Mouse (Mus musculus) neural tube, embryonic 14.5 days (tissue): Measurements from ENCODE around the gene Ttc39b. TPM values are rescaled to one million over a fixed set of nuclear protein-coding genes. Genes with fewer than 3 reads are reported as not detected.
"Not testable (repeated sequence)": the region's sequence is repeated elsewhere in the genome, so short reads cannot be mapped to it uniquely, and the experiment has no call there.

Source experiments
- ATAC-seq: fragments of 200-750 bp; cut with Nextera tagmentation; 2 replicates; pipeline ENCODE4 v1.8.0; 2017; ENCODE audit warnings: low read depth, mild to moderate bottlenecking, moderate TSS enrichment, moderate library complexity
- H3K27ac ChIP-seq: fragments of 300-500 bp; sonication (generic); 2 replicates; pipeline ENCODE4 v1.5.1; 2014; ENCODE audit warnings: low read depth, mild to moderate bottlenecking, control low read depth, low read length, moderate library complexity, mixed read lengths
- H3K27me3 ChIP-seq: fragments of 300-500 bp; sonication (generic); 2 replicates; pipeline ENCODE4 v1.6.1; 2014; ENCODE audit warnings: low read length; ENCODE audit not compliant: control insufficient read depth, insufficient read depth
- H3K36me3 ChIP-seq: fragments of 300-500 bp; sonication (generic); 2 replicates; pipeline ENCODE4 v1.6.1; 2014; ENCODE audit warnings: low read length, mixed read lengths; ENCODE audit not compliant: control insufficient read depth, insufficient read depth
- H3K4me1 ChIP-seq: fragments of 300-500 bp; sonication (generic); 2 replicates; pipeline ENCODE4 v1.6.1; 2014; ENCODE audit warnings: low read length; ENCODE audit not compliant: control insufficient read depth, insufficient read depth
- H3K4me2 ChIP-seq: fragments of 300-500 bp; sonication (generic); 2 replicates; pipeline ENCODE4 v1.6.1; 2014; ENCODE audit warnings: mild to moderate bottlenecking, low read depth, low read length, control low read depth
- H3K4me3 ChIP-seq: fragments of 300-500 bp; sonication (generic); 2 replicates; pipeline ENCODE4 v1.5.1; 2014; ENCODE audit warnings: low read depth, low read length, control low read depth, mixed read lengths
- H3K9ac ChIP-seq: fragments of 300-500 bp; sonication (generic); replicated peaks from 2 replicates; pipeline ENCODE4 v1.6.1; 2014; ENCODE audit warnings: low read depth, mild to moderate bottlenecking, control low read depth, low read length, mixed read lengths
- H3K9me3 ChIP-seq: fragments of 300-500 bp; sonication (generic); 2 replicates; pipeline ENCODE4 v1.6.1; 2016; ENCODE audit warnings: low read length; ENCODE audit not compliant: control insufficient read depth
- WGBS: fragments of 180-500 bp; shearing (Covaris S2); extraction: QIAGEN DNeasy Blood & Tissue Kit; methylation state at CpG from one replicate; pipeline ENCODE4 v1.1.7; 2014; 5-methylcytosine and 5-hydroxymethylcytosine counted together
- polyA plus RNA-seq: library from polyadenylated mRNA; unstranded; fragments of >200 nt; fragmentation: Nextera tagmentation; extraction: Ambion mirVana; gene quantifications from 2 replicates; pipeline ENCODE4 v1.2.1, GENCODE M21; 2014

Ttc39b gene
- polyA plus RNA-seq, 1 experiment from 2014 or later, result 10.9 TPM

GRCm38 (mm10) chr4:83257279-83258260, 66.5 kb downstream of the Ttc39b start:
- no peak overlapping the region for H3K4me3 ChIP-seq
- ATAC-seq, result no peak
- no peaks in the 10 kb centered on the region for H3K4me1 ChIP-seq
- H3K9ac ChIP-seq, result no peak overlapping the region
- WGBS, result 58% methylated on average over 17 of the region's 17 CpGs
- H3K36me3 ChIP-seq, result no peaks in the 10 kb centered on the region
- H3K27me3 ChIP-seq, result no peaks in the 10 kb centered on the region
- no peaks in the 10 kb centered on the region for H3K9me3 ChIP-seq
- no peak overlapping the region for H3K27ac ChIP-seq
- H3K4me2 ChIP-seq, result no peak overlapping the region

GRCm38 (mm10) chr4:83256779-83257178, 67.3 kb downstream of the Ttc39b start:
- 60% methylated on average over 11 of the region's 11 CpGs for WGBS
- no peak overlapping the region for H3K27ac ChIP-seq
- H3K4me2 ChIP-seq, result no peak overlapping the region
- no peak for ATAC-seq
- no peaks in the 10 kb centered on the region for H3K4me1 ChIP-seq
- H3K36me3 ChIP-seq, result no peaks in the 10 kb centered on the region
- H3K4me3 ChIP-seq, result no peak overlapping the region
- H3K27me3 ChIP-seq, result no peaks in the 10 kb centered on the region
- H3K9me3 ChIP-seq, result no peaks in the 10 kb centered on the region
- no peak overlapping the region for H3K9ac ChIP-seq

GRCm38 (mm10) chr4:83254941-83255340, 69.1 kb downstream of the Ttc39b start:
- Histone ChIP-seq H3K4me3 (no peak overlapping the region), H3K9me3 (no peaks in the 10 kb centered on the region)

GRCm38 (mm10) chr4:83253679-83254078, 70.4 kb downstream of the Ttc39b start:
- Histone ChIP-seq H3K9ac (no peak overlapping the region), H3K4me3 (no peak overlapping the region), H3K4me2 (no peak overlapping the region), H3K36me3 (no peaks in the 10 kb centered on the region), H3K27me3 (no peaks in the 10 kb centered on the region), H3K27ac (no peak overlapping the region), H3K9me3 (no peaks in the 10 kb centered on the region), H3K4me1 (no peaks in the 10 kb centered on the region)
- ATAC-seq, result no peak
- WGBS, result 91% methylated on average over 6 of the region's 6 CpGs

More at GRCm38 (mm10) chr4:83254941-83255340, 69.1 kb downstream of the Ttc39b start:
- no peaks in the 10 kb centered on the region for H3K4me1 ChIP-seq
- H3K9ac ChIP-seq, result no peak overlapping the region
- no peak overlapping the region for H3K4me2 ChIP-seq
- H3K36me3 ChIP-seq, result no peaks in the 10 kb centered on the region
- no peaks in the 10 kb centered on the region for H3K27me3 ChIP-seq
- no peak for ATAC-seq
- no peak overlapping the region for H3K27ac ChIP-seq
- WGBS, result 94% methylated on average over 10 of the region's 10 CpGs

- no peaks in the 10 kb centered on the region for H3K4me1 ChIP-seq
- no peak overlapping the region for H3K9ac ChIP-seq
- no peaks in the 10 kb centered on the region for H3K27me3 ChIP-seq
- no peaks in the 10 kb centered on the region for H3K36me3 ChIP-seq
- H3K4me3 ChIP-seq, result no peak overlapping the region
- ATAC-seq, result no peak
- 82% methylated on average over 10 of the region's 10 CpGs for WGBS
- no peak overlapping the region for H3K27ac ChIP-seq
- no peaks in the 10 kb centered on the region for H3K9me3 ChIP-seq
- no peak overlapping the region for H3K4me2 ChIP-seq
These were observed 80.3 kb downstream of the Ttc39b start for GRCm38 (mm10) chr4:83243706-83244105.

GRCm38 (mm10) chr4:83241630-83242029, 82.4 kb downstream of the Ttc39b start:
- WGBS, result 75% methylated on average over 5 of the region's 5 CpGs
- no peaks in the 10 kb centered on the region for H3K4me1 ChIP-seq
- H3K9me3 ChIP-seq, result no peaks in the 10 kb centered on the region
- H3K4me2 ChIP-seq, result no peak overlapping the region
- no peaks in the 10 kb centered on the region for H3K27me3 ChIP-seq
- no peak overlapping the region for H3K4me3 ChIP-seq
- no peak overlapping the region for H3K27ac ChIP-seq
- H3K36me3 ChIP-seq, result no peaks in the 10 kb centered on the region
- H3K9ac ChIP-seq, result no peak overlapping the region
- ATAC-seq, result no peak

- Histone ChIP-seq H3K27me3 (no peaks in the 10 kb centered on the region), H3K9me3 (no peaks in the 10 kb centered on the region), H3K27ac (no peak overlapping the region), H3K4me3 (no peak overlapping the region), H3K4me2 (no peak overlapping the region), H3K36me3 (no peaks in the 10 kb centered on the region), H3K9ac (no peak overlapping the region), H3K4me1 (no peaks in the 10 kb centered on the region)
- no peak for ATAC-seq
- 64% methylated on average over 5 of the region's 5 CpGs for WGBS
These were observed 86.4 kb downstream of the Ttc39b start for GRCm38 (mm10) chr4:83237656-83238055.

GRCm38 (mm10) chr4:83235304-83235703, 88.8 kb downstream of the Ttc39b start:
- H3K4me2 ChIP-seq, H3K4me3 ChIP-seq, ATAC-seq, H3K27ac ChIP-seq, H3K4me1 ChIP-seq, H3K36me3 ChIP-seq, H3K27me3 ChIP-seq, H3K9ac ChIP-seq, H3K9me3 ChIP-seq: not testable (repeated sequence)
- WGBS, result 61% methylated on average over 1 of the region's 3 CpGs

GRCm38 (mm10) chr4:83234739-83235138, 89.3 kb downstream of the Ttc39b start:
- no peak for ATAC-seq
- no peaks in the 10 kb centered on the region for H3K27me3 ChIP-seq
- WGBS, result 86% methylated on average over 11 of the region's 11 CpGs

More at GRCm38 (mm10) chr4:83234739-83235138, 89.3 kb downstream of the Ttc39b start:
- H3K27ac ChIP-seq, result no peak overlapping the region
- H3K36me3 ChIP-seq, result no peaks in the 10 kb centered on the region
- H3K4me2 ChIP-seq, result no peak overlapping the region
- no peak overlapping the region for H3K4me3 ChIP-seq
- H3K9ac ChIP-seq, result no peak overlapping the region
- no peaks in the 10 kb centered on the region for H3K9me3 ChIP-seq
- no peaks in the 10 kb centered on the region for H3K4me1 ChIP-seq
